Mouse (Mus musculus): ENCODE measurements around the gene Ubr7.

Gene Ubr7

DNA sequence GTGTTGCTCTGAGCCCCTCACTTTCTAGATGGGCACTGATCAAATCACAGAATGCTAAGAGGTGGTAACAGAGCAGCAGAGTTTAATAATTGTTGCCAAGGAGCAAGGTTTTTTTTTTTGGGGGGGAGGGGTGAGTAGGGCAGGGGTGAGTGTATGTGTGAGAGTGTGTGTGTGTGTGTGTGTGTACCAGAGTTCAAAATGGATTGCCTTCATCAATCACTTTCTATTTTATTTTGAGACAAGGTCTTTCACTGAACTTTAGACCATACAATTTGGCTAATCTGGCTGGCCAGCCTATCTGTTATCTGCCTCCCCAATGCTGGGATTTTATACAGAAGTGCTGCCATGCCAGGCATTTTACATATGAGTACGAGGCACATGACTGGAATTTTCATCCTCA lies 57.1 kb downstream of the Ubr7 start:
- no peak for DNase-seq (ENCODE audit: low read depth in 2 of 2, low spot score in 2 of 2)

- DNase-seq (ENCODE audit: low read depth in 2 of 2, low spot score in 2 of 2): no peak
Observed at GRCm38 (mm10) chr12:102826399-102826798, 68.6 kb downstream of the Ubr7 start.

DNA sequence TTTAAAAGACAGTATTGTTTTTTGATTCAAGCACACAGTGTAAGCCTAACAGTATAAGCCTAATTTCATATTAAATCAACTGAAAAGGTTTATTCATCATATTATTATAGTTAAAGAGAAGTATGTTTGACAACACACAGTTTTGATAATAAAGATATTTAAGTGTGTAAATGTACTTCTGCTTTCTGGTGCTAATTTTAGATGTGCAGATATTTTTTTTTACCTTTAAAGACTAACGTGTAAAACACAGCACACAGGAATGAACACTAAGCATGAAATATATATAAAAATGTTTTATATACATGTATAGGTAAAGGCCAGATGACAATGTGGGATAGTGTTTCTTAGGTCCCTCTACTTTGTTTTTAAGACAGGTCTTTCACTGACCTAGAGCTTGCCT lies 69.4 kb downstream of the Ubr7 start:
- no peak for DNase-seq (ENCODE audit: low read depth in 2 of 2, low spot score in 2 of 2)
